Mouse (Mus musculus): ENCODE data around the gene Grin3b. TPM values are rescaled to one million over a fixed set of nuclear protein-coding genes. Genes with fewer than 3 reads are reported as not detected.

Grin3b gene
- 0.12 and 0.16 TPM in 2 replicates for polyA plus RNA-seq (2012; rRNA removed)

- DNase-seq (ENCODE audit: low read depth in 1 of 2, low spot score in 2 of 2): no peak
- no peak within 1 kb of the TSS for H3K27ac ChIP-seq (ENCODE audit: insufficient read depth, low read length)
- no peak for TF ChIP-seq POLR2A (IDR thresholded peaks at IDR 0.05; ENCODE audit: low read depth, low read length)
- TF ChIP-seq CTCF (IDR thresholded peaks at IDR 0.05; ENCODE audit: extremely low read depth, insufficient read depth, insufficient read length, insufficient replicate concordance): no peak
- peaks cover 29% of the 10 kb centered on the region for H3K36me3 ChIP-seq (ENCODE audit: control insufficient read depth, insufficient read depth, low read length)
- WGBS: 7% methylated on average over 44 of the region's 47 CpGs
- no peak within 1 kb of the TSS for H3K4me3 ChIP-seq (ENCODE audit: extremely low read depth, insufficient read depth, insufficient read length)
- no peaks in the 10 kb centered on the region; the same call in 1 of the 2 replicates for H3K4me1 ChIP-seq (ENCODE audit: control insufficient read depth, insufficient read depth, insufficient read length)
- peaks cover 10% of the 10 kb centered on the region for H3K27me3 ChIP-seq (ENCODE audit: control insufficient read depth, insufficient read depth, low read length)
Observed at GRCm38 (mm10) chr10:79970415-79971182, at the start of gene Grin3b. Gene Grin3b, plus strand, starts transcription at chr10:79970715.

- 19% methylated on average over 41 of the region's 41 CpGs for WGBS
- TF ChIP-seq CTCF (IDR thresholded peaks at IDR 0.05; ENCODE audit: extremely low read depth, insufficient read depth, insufficient read length, insufficient replicate concordance): no peak
- no peak for TF ChIP-seq POLR2A (IDR thresholded peaks at IDR 0.05; ENCODE audit: low read depth, low read length)
- Histone ChIP-seq H3K4me1 (ENCODE audit: control insufficient read depth, insufficient read depth, insufficient read length) (peaks cover 18% of the 10 kb centered on the region), H3K36me3 (ENCODE audit: control insufficient read depth, insufficient read depth, low read length) (no peaks in the 10 kb centered on the region), H3K4me3 (ENCODE audit: extremely low read depth, insufficient read depth, insufficient read length) (no peak within 1 kb of the TSS), H3K27me3 (ENCODE audit: control insufficient read depth, insufficient read depth, low read length) (peaks cover 9% of the 10 kb centered on the region; the same call in 1 of the 2 replicates), H3K27ac (ENCODE audit: insufficient read depth, low read length) (no peak within 1 kb of the TSS)
- DNase-seq (ENCODE audit: low read depth in 1 of 2, low spot score in 2 of 2): no peak
Observed at GRCm38 (mm10) chr10:79920958-79921535, 49.5 kb upstream of the Grin3b start, which contains the start of gene R3hdm4. Gene R3hdm4, minus strand, starts transcription at chr10:79921208.

DNA sequence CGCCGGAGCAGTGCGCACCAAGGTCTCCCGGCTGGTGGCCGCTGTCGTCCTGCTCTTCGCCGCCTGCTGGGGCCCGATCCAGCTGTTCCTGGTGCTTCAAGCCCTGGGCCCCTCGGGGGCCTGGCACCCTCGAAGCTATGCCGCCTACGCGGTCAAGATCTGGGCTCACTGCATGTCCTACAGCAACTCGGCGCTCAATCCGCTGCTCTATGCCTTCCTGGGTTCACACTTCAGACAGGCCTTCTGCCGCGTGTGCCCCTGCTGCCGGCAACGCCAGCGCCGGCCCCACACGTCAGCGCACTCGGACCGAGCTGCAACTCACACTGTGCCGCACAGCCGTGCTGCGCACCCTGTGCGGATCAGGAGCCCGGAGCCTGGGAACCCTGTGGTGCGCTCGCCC, 48.9 kb upstream of the Grin3b start:
- H3K4me1 ChIP-seq (ENCODE audit: control insufficient read depth, insufficient read depth, insufficient read length): peaks cover 16% of the 10 kb centered on the region
- WGBS: 24% methylated on average over 30 of the region's 34 CpGs
- TF ChIP-seq POLR2A (IDR thresholded peaks at IDR 0.05; ENCODE audit: low read depth, low read length) (no peak), CTCF (IDR thresholded peaks at IDR 0.05; ENCODE audit: extremely low read depth, insufficient read depth, insufficient read length, insufficient replicate concordance) (no peak)
- DNase-seq (ENCODE audit: low read depth in 1 of 2, low spot score in 2 of 2): no peak
- no peak overlapping the region for H3K27ac ChIP-seq (ENCODE audit: insufficient read depth, low read length)
- peaks cover 9% of the 10 kb centered on the region; the same call in 1 of the 2 replicates for H3K27me3 ChIP-seq (ENCODE audit: control insufficient read depth, insufficient read depth, low read length)
- no peaks in the 10 kb centered on the region for H3K36me3 ChIP-seq (ENCODE audit: control insufficient read depth, insufficient read depth, low read length)
- no peak overlapping the region for H3K4me3 ChIP-seq (ENCODE audit: extremely low read depth, insufficient read depth, insufficient read length)

DNA sequence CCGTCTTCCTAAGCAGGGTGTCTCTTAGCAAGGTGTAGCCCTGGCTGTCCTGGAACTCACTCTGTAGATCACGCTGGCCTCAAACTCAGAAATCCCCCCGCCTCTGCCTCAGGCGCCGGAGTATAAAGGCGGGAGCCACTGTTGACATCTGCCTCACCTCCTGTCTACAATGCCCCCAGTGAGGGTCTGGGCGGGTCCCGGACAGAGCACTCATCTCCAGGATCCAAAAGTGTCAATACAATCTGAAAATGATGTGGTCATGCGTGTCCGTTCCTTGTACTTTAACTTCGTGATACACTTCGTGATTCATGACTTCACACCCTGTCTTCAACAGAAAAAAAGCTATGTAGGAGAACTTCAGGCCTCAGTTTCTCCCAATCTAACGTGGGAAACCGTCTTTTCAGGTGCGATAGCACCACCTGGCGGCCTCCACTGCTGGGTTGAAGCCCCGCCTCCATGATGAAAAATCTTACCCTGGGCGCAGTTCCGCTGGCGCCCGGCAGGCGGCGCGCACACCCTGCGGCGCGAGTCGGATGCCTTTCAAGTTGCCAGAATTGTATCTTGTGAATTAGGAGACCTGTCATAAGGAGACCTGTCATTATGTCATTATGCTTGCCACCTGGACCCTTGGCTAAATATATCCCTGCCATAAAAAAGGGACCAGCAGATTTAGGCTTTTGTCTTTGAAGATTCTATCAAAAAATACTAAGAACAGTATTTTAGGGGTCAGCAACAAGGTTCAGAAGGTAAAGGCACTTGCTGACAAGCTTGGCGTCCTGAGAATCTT, 45.3 kb upstream of the Grin3b start:
- no peak overlapping the region for H3K4me3 ChIP-seq (ENCODE audit: extremely low read depth, insufficient read depth, insufficient read length)
- TF ChIP-seq POLR2A (IDR thresholded peaks at IDR 0.05; ENCODE audit: low read depth, low read length) (no peak), CTCF (IDR thresholded peaks at IDR 0.05; ENCODE audit: extremely low read depth, insufficient read depth, insufficient read length, insufficient replicate concordance) (peak; percentile 100)
- 22% methylated on average over 29 of the region's 29 CpGs for WGBS
- no peak overlapping the region for H3K27ac ChIP-seq (ENCODE audit: insufficient read depth, low read length)
- peaks cover 11% of the 10 kb centered on the region for H3K4me1 ChIP-seq (ENCODE audit: control insufficient read depth, insufficient read depth, insufficient read length)
- H3K27me3 ChIP-seq (ENCODE audit: control insufficient read depth, insufficient read depth, low read length): peaks cover 9% of the 10 kb centered on the region; the same call in 1 of the 2 replicates
- H3K36me3 ChIP-seq (ENCODE audit: control insufficient read depth, insufficient read depth, low read length): no peaks in the 10 kb centered on the region
- peak; percentile 75 to 87 for DNase-seq (ENCODE audit: low read depth in 1 of 2, low spot score in 2 of 2)

DNA sequence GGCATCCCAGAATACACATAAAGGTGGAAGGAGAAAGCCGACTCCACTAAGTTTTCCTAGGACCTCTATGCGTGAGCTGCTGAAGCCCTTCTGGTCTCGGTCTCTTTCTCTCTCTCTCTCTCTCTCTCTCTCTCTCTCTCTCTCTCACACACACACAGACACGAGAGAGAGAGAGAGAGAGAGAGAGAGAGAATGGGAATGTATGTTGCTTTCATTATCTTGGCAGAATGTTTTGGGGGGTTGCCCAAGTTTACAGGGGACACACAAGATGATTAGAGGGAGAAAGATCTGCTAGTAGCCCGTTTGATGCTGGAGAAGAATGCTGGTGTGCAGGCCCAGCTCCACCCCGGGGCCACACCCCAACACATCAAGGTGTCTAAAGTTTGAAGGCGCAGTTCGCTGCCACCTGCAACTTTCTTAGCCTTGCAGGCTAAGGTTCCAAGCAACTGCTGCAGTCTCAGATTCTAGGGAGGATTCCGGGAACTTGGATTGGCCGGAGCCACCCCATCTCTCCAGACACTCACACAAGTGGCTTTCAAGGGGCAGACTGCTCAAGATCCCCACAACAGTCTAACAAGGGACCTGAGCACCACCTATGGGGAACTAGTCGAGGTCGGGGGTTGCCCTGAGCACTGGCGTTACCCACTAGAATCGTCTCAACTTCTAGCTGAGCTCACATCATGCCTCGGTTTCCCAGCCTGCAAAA, 44.6 kb upstream of the Grin3b start:
- no peak for DNase-seq (ENCODE audit: low read depth in 1 of 2, low spot score in 2 of 2)
- peaks cover 4% of the 10 kb centered on the region; the same call in 1 of the 2 replicates for H3K36me3 ChIP-seq (ENCODE audit: control insufficient read depth, insufficient read depth, low read length)

More for the DNA sequence above, 44.6 kb upstream of the Grin3b start:
- TF ChIP-seq CTCF (IDR thresholded peaks at IDR 0.05; ENCODE audit: extremely low read depth, insufficient read depth, insufficient read length, insufficient replicate concordance) (no peak), POLR2A (IDR thresholded peaks at IDR 0.05; ENCODE audit: low read depth, low read length) (no peak)
- H3K4me1 ChIP-seq (ENCODE audit: control insufficient read depth, insufficient read depth, insufficient read length): peaks cover 6% of the 10 kb centered on the region
- H3K27ac ChIP-seq (ENCODE audit: insufficient read depth, low read length): peak overlapping the region; percentile 88
- 6% methylated on average over 15 of the region's 15 CpGs for WGBS
- peaks cover 5% of the 10 kb centered on the region; the same call in 1 of the 2 replicates for H3K27me3 ChIP-seq (ENCODE audit: control insufficient read depth, insufficient read depth, low read length)
- H3K4me3 ChIP-seq (ENCODE audit: extremely low read depth, insufficient read depth, insufficient read length): peak overlapping the region; percentile 96
